Mouse (Mus musculus): Measurements from ENCODE around the gene AC141477.1. TPM values are rescaled to one million over a fixed set of nuclear protein-coding genes. Genes with fewer than 3 reads are reported as not detected.

AC141477.1 gene
- total and polyA plus RNA-seq, 2 experiments from 2014 or later, result not detected

GRCm38 (mm10) chr10:76473759-76474158, 33.5 kb upstream of the AC141477.1 start:
- Histone ChIP-seq H3K27ac (ENCODE audit: low read depth) (no peak overlapping the region), H3K36me3 (replicated peaks; ENCODE audit: control insufficient read depth, insufficient read depth, low read length) (peaks cover 72% of the 10 kb centered on the region)
- 82% methylated on average over 5 of the region's 5 CpGs for WGBS

GRCm38 (mm10) chr10:76468203-76469162, 28.2 kb upstream of the AC141477.1 start, which contains the start of the genes Mcm3ap and Ybey:
Gene Mcm3ap (plus strand): TSS chr10:76468927.
Gene Ybey (minus strand): TSS chr10:76469114.
- H3K9me3 ChIP-seq (replicated peaks; ENCODE audit: control insufficient read depth, low read length), result no peaks in the 10 kb centered on the region
- ATAC-seq (ENCODE audit: insufficient read depth, low read depth), result peak; percentile 96
- H3K4me2 ChIP-seq (ENCODE audit: low read depth, low read length), result peak within 1 kb of the TSS; percentile 73
- no peaks in the 10 kb centered on the region for H3K27me3 ChIP-seq (ENCODE audit: control insufficient read depth, insufficient read depth, low read length)
- peak within 1 kb of the TSS; percentile 86 for H3K9ac ChIP-seq (replicated peaks; ENCODE audit: low read depth, low read length)
- H3K4me3 ChIP-seq (ENCODE audit: low read depth, low read length), result peak within 1 kb of the TSS; percentile 77
- under 1% methylated on average over 55 of the region's 55 CpGs for WGBS
- peaks cover 27% of the 10 kb centered on the region for H3K36me3 ChIP-seq (replicated peaks; ENCODE audit: control insufficient read depth, insufficient read depth, low read length)
- peak; percentile 90 for DNase-seq (ENCODE audit: low spot score)
- no peaks in the 10 kb centered on the region for H3K4me1 ChIP-seq (ENCODE audit: control insufficient read depth, insufficient read depth)
- TF ChIP-seq CTCF (IDR thresholded peaks at IDR 0.05; ENCODE audit: low read depth) (peak; percentile 30), EP300 (IDR thresholded peaks at IDR 0.05; ENCODE audit: low read depth) (peak; percentile 59; the same call in 1 of the 2 replicates)
- peak within 1 kb of the TSS; percentile 87 for H3K27ac ChIP-seq (ENCODE audit: low read depth)

More at GRCm38 (mm10) chr10:76473759-76474158, 33.5 kb upstream of the AC141477.1 start:
- Histone ChIP-seq H3K4me2 (ENCODE audit: low read depth, low read length) (no peak overlapping the region), H3K9ac (replicated peaks; ENCODE audit: low read depth, low read length) (no peak overlapping the region), H3K4me3 (ENCODE audit: low read depth, low read length) (no peak overlapping the region), H3K27me3 (ENCODE audit: control insufficient read depth, insufficient read depth, low read length) (no peaks in the 10 kb centered on the region), H3K9me3 (replicated peaks; ENCODE audit: control insufficient read depth, low read length) (no peaks in the 10 kb centered on the region), H3K4me1 (ENCODE audit: control insufficient read depth, insufficient read depth) (no peaks in the 10 kb centered on the region)
- ATAC-seq (ENCODE audit: insufficient read depth, low read depth) (no peak), DNase-seq (ENCODE audit: low spot score) (no peak)
- TF ChIP-seq EP300 (IDR thresholded peaks at IDR 0.05; ENCODE audit: low read depth), result no peak
- no peak for TF ChIP-seq CTCF (IDR thresholded peaks at IDR 0.05; ENCODE audit: low read depth)

DNA sequence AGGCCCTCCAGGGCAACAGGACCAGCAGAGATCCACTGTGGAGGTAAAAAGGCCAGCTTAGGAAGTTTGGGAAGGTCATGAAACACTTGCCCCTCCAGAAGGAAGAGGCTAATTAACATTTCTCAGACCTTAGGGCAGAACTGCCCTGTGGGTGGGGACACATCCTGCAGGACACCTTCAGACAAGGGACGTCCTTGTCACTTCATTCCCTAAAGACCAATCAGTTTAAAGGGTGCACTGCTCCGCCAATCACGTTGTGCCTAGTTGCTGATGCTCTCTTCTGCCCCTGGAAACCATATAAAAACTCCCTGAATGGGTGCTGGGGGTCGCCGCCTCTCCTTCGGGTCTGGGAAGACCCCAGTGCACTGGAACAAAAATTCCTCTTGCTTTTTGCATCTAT, 22.5 kb upstream of the AC141477.1 start:
- Histone ChIP-seq H3K9ac (replicated peaks; ENCODE audit: low read depth, low read length) (no peak overlapping the region), H3K4me3 (ENCODE audit: low read depth, low read length) (no peak overlapping the region), H3K27ac (ENCODE audit: low read depth) (no peak overlapping the region), H3K9me3 (replicated peaks; ENCODE audit: control insufficient read depth, low read length) (peaks cover 5% of the 10 kb centered on the region), H3K4me1 (ENCODE audit: control insufficient read depth, insufficient read depth) (no peaks in the 10 kb centered on the region), H3K27me3 (ENCODE audit: control insufficient read depth, insufficient read depth, low read length) (no peaks in the 10 kb centered on the region), H3K36me3 (replicated peaks; ENCODE audit: control insufficient read depth, insufficient read depth, low read length) (no peaks in the 10 kb centered on the region), H3K4me2 (ENCODE audit: low read depth, low read length) (no peak overlapping the region)
- TF ChIP-seq CTCF (IDR thresholded peaks at IDR 0.05; ENCODE audit: low read depth) (no peak), EP300 (IDR thresholded peaks at IDR 0.05; ENCODE audit: low read depth) (no peak)
- WGBS, result 79% methylated on average over 6 of the region's 6 CpGs
- no peak for ATAC-seq (ENCODE audit: insufficient read depth, low read depth)
- no peak for DNase-seq (ENCODE audit: low spot score)

GRCm38 (mm10) chr10:76462312-76462711, 22.1 kb upstream of the AC141477.1 start:
- DNase-seq (ENCODE audit: low spot score) (no peak), ATAC-seq (ENCODE audit: insufficient read depth, low read depth) (no peak)
- TF ChIP-seq CTCF (IDR thresholded peaks at IDR 0.05; ENCODE audit: low read depth), result no peak
- TF ChIP-seq EP300 (IDR thresholded peaks at IDR 0.05; ENCODE audit: low read depth), result no peak
- Histone ChIP-seq H3K9ac (replicated peaks; ENCODE audit: low read depth, low read length) (no peak overlapping the region), H3K4me1 (ENCODE audit: control insufficient read depth, insufficient read depth) (no peaks in the 10 kb centered on the region), H3K36me3 (replicated peaks; ENCODE audit: control insufficient read depth, insufficient read depth, low read length) (no peaks in the 10 kb centered on the region), H3K4me2 (ENCODE audit: low read depth, low read length) (no peak overlapping the region), H3K4me3 (ENCODE audit: low read depth, low read length) (no peak overlapping the region), H3K9me3 (replicated peaks; ENCODE audit: control insufficient read depth, low read length) (peaks cover 5% of the 10 kb centered on the region), H3K27ac (ENCODE audit: low read depth) (no peak overlapping the region), H3K27me3 (ENCODE audit: control insufficient read depth, insufficient read depth, low read length) (no peaks in the 10 kb centered on the region)
- WGBS, result 84% methylated on average over 7 of the region's 7 CpGs

DNA sequence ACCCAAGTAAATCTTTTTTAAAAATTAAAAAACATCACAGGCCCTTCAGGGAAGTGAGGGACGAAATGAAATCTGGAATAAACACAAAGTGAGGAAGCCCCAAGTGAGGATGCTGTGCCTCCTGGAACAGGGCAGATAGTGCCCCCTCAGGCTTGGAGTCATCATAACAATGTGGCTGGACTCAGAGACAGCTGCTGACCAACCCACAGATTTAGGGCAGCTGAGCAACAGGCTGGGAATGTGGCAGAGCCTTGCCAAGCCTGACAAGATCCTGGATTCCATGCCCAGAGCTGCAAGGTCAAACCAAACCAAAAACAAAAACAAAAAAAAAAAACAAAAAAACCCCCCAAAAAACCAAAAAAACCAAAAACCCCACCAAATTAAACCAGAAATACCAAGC, 21.0 kb upstream of the AC141477.1 start:
- TF ChIP-seq CTCF (IDR thresholded peaks at IDR 0.05; ENCODE audit: low read depth) (no peak), EP300 (IDR thresholded peaks at IDR 0.05; ENCODE audit: low read depth) (no peak)
- Histone ChIP-seq H3K27ac (ENCODE audit: low read depth) (no peak overlapping the region), H3K27me3 (ENCODE audit: control insufficient read depth, insufficient read depth, low read length) (no peaks in the 10 kb centered on the region), H3K9me3 (replicated peaks; ENCODE audit: control insufficient read depth, low read length) (peaks cover 5% of the 10 kb centered on the region), H3K36me3 (replicated peaks; ENCODE audit: control insufficient read depth, insufficient read depth, low read length) (no peaks in the 10 kb centered on the region), H3K9ac (replicated peaks; ENCODE audit: low read depth, low read length) (no peak overlapping the region), H3K4me1 (ENCODE audit: control insufficient read depth, insufficient read depth) (no peaks in the 10 kb centered on the region), H3K4me2 (ENCODE audit: low read depth, low read length) (no peak overlapping the region), H3K4me3 (ENCODE audit: low read depth, low read length) (no peak overlapping the region)
- DNase-seq (ENCODE audit: low spot score) (no peak), ATAC-seq (ENCODE audit: insufficient read depth, low read depth) (no peak)
- WGBS, result 97% methylated on average over 1 of the region's 1 CpGs
